Mouse (Mus musculus) liver, adult 2 months (tissue): ENCODE measurements around the gene Scamp4.

Experiments used
- CTCF ChIP-seq: fragments of 200-500 bp; IDR thresholded peaks from 2 replicates; pipeline ENCODE4 v1.5.1; 2011; ENCODE audit warnings: low read depth, low read length, control low read depth
- POLR2A ChIP-seq: fragments of 200-500 bp; IDR thresholded peaks from 2 replicates; pipeline ENCODE4 v1.6.1; 2011; ENCODE audit warnings: low read length, control low read depth; ENCODE audit not compliant: insufficient read depth; ENCODE audit errors: extremely low read depth

GRCm38 (mm10) chr10:80576351-80577194 is 26.1 kb upstream of the Scamp4 start:
- TF ChIP-seq CTCF (no peak; the same call in 1 of the 2 replicates), POLR2A (no peak)
